In genomic region chr14:20479291-20480194, GRCm38 (mm10) we compare ENCODE assay signal across 7 mouse cellular contexts. TPM values are rescaled to one million over a fixed set of nuclear protein-coding genes. Genes with fewer than 3 reads are reported as not detected.
A peak's percentile ranks its signal among the peaks of the same experiment; 100 is the strongest.
DNase-seq lines count a peak whose midpoint lies in the region; ATAC-seq lines count a peak whose summit lies in the region.

Gene Anxa7 (minus strand): TSS chr14:20480133.

- H3K27me3 ChIP-seq in embryonic facial prominence, embryonic 10.5 days (replicated peaks; ENCODE audit: low read depth, poor library complexity, severe bottlenecking): no peaks in the 10 kb centered on the region; the same call in 1 of the 2 replicates
- H3K27me3 ChIP-seq in limb, embryonic 10.5 days (ENCODE audit: low read depth, poor library complexity, severe bottlenecking): no peaks in the 10 kb centered on the region
- peaks cover 8% of the 10 kb centered on the region for H3K27me3 ChIP-seq in midbrain, embryonic 13.5 days

- ATAC-seq in midbrain, embryonic 13.5 days: peak; percentile 78

- H3K4me2 ChIP-seq in midbrain, embryonic 13.5 days (replicated peaks): peak within 1 kb of the TSS; percentile 90

- DNase-seq in adrenal gland, postnatal 10 days: peak; percentile 83
- DNase-seq in embryonic facial prominence, embryonic 10.5 days (ENCODE audit: low spot score): peak; percentile 84
- DNase-seq in gonadal fat pad, adult 2 months (ENCODE audit: low read depth): peak; percentile 62
- DNase-seq in kidney, adult 11 months: peak; percentile 95
- peak; percentile 83 for DNase-seq in limb, embryonic 10.5 days (ENCODE audit: low spot score)
- peak; percentile 60 to 75 for DNase-seq in spleen, adult 18-20 months

- H3K4me3 ChIP-seq in embryonic facial prominence, embryonic 10.5 days: peak within 1 kb of the TSS; percentile 81
- H3K4me3 ChIP-seq in limb, embryonic 10.5 days: peak within 1 kb of the TSS; percentile 85
- peak within 1 kb of the TSS; percentile 62 for H3K4me3 ChIP-seq in midbrain, embryonic 13.5 days (replicated peaks)

- H3K4me1 ChIP-seq in embryonic facial prominence, embryonic 10.5 days: peaks cover 41% of the 10 kb centered on the region
- peaks cover 38% of the 10 kb centered on the region for H3K4me1 ChIP-seq in limb, embryonic 10.5 days
- peaks cover 4% of the 10 kb centered on the region for H3K4me1 ChIP-seq in midbrain, embryonic 13.5 days (replicated peaks)

- H3K36me3 ChIP-seq in embryonic facial prominence, embryonic 10.5 days (replicated peaks): peaks cover 14% of the 10 kb centered on the region
- peaks cover 9% of the 10 kb centered on the region for H3K36me3 ChIP-seq in limb, embryonic 10.5 days
- peaks cover 10% of the 10 kb centered on the region for H3K36me3 ChIP-seq in midbrain, embryonic 13.5 days

- H3K9ac ChIP-seq in midbrain, embryonic 13.5 days (replicated peaks): peak within 1 kb of the TSS; percentile 69

- peak within 1 kb of the TSS; percentile 78 for H3K27ac ChIP-seq in embryonic facial prominence, embryonic 10.5 days (replicated peaks)
- peak within 1 kb of the TSS; percentile 85 for H3K27ac ChIP-seq in limb, embryonic 10.5 days
- H3K27ac ChIP-seq in midbrain, embryonic 13.5 days: no peak within 1 kb of the TSS

- under 1% methylated on average over 48 of the region's 48 CpGs for WGBS in embryonic facial prominence, embryonic 10.5 days
- WGBS in limb, embryonic 10.5 days: 1% methylated on average over 48 of the region's 48 CpGs
- WGBS in midbrain, embryonic 13.5 days: 3% methylated on average over 48 of the region's 48 CpGs

- H3K9me3 ChIP-seq in embryonic facial prominence, embryonic 10.5 days: no peaks in the 10 kb centered on the region
- no peaks in the 10 kb centered on the region for H3K9me3 ChIP-seq in limb, embryonic 10.5 days (replicated peaks)
- H3K9me3 ChIP-seq in midbrain, embryonic 13.5 days: no peaks in the 10 kb centered on the region

RNA-seq across cellular contexts. Expression of gene Anxa7, which starts in this region (rescaled TPM):
- 10 to 100 TPM; 60.7 to 67.2 TPM for total RNA-seq in adrenal gland, postnatal 10 days (2021)
- 22.7 and 27.0 TPM in 2 replicates for polyA plus RNA-seq in embryonic facial prominence, embryonic 10.5 days (2016; fragmentation: Nextera tagmentation; extraction: Ambion mirVana)
- polyA plus RNA-seq in gonadal fat pad, adult 2 months (2012; rRNA removed): 72.9 and 87.9 TPM in 2 replicates
- 21.2 and 23.3 TPM in 2 replicates for polyA plus RNA-seq in limb, embryonic 10.5 days (2016; fragmentation: Nextera tagmentation; extraction: Ambion mirVana)
- 7.8 and 8.5 TPM in 2 replicates for polyA plus RNA-seq in midbrain, embryonic 13.5 days (2015; fragmentation: Nextera tagmentation; extraction: Ambion mirVana)
